14 mouse cellular contexts compared by ENCODE assay signal in the genomic region with DNA sequence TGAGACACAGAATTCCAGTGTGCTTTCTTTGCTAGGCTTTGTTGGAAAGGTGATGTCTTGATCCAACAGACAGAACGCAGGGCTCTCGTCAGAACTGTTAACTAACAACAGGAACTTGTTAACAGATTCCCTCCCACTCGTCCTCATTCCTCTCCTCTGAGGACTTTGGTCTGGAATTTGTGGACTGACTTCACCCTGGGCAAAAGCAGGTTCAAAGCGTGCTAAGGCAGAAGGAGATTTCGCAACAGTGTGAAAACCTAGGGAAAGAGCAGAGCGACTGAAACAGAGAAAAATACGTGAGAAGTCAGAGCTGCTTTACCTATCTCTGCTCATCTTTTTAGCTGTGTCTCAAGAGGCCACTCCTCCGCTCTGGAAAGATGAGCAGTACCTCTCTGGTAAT.
DNase-seq lines count a peak whose midpoint lies in the region; ATAC-seq and TF ChIP-seq lines count a peak whose summit lies in the region.
"Had no signal": no experiment of that assay in that cellular context is flagged by ENCODE, and none has a peak within 500 bp of the region (broad histone marks: within the 10 kb centered on the region; RNA-seq: fewer than 3 reads in every experiment).

No protein-coding gene starts in this region.

- H3K9me3 ChIP-seq in intestine, embryonic 14.5 days (ENCODE audit: control insufficient read depth, low read length), result no peaks in the 10 kb centered on the region
- no peaks in the 10 kb centered on the region for H3K9me3 ChIP-seq in intestine, postnatal 0 days (ENCODE audit: control insufficient read depth)
- H3K9me3 ChIP-seq: hindbrain, embryonic 15.5 days; midbrain, embryonic 12.5 days had no signal

- H3K4me2 ChIP-seq in intestine, embryonic 14.5 days (ENCODE audit: low read length), result no peak overlapping the region
- no peak overlapping the region for H3K4me2 ChIP-seq in intestine, postnatal 0 days (replicated peaks; ENCODE audit: low read depth)
- H3K4me2 ChIP-seq: hindbrain, embryonic 15.5 days; midbrain, embryonic 12.5 days had no signal

- no peak for TF ChIP-seq CTCF in intestine, postnatal 0 days (IDR thresholded peaks at IDR 0.05; ENCODE audit: low read depth)

- no peak overlapping the region for H3K9ac ChIP-seq in intestine, embryonic 14.5 days (ENCODE audit: low read length)
- no peak overlapping the region for H3K9ac ChIP-seq in intestine, postnatal 0 days (ENCODE audit: low read depth, low read length)
- H3K9ac ChIP-seq: hindbrain, embryonic 15.5 days; midbrain, embryonic 12.5 days had no signal

- no peak overlapping the region for H3K27ac ChIP-seq in intestine, embryonic 14.5 days (ENCODE audit: low read depth)
- no peak overlapping the region for H3K27ac ChIP-seq in intestine, postnatal 0 days (ENCODE audit: low read depth, low read length)
- H3K27ac ChIP-seq: heart, adult 2 months; hindbrain, embryonic 15.5 days; midbrain, embryonic 12.5 days had no signal

- WGBS in intestine, embryonic 14.5 days, result 39% methylated on average over 8 of the region's 8 CpGs
- 35% methylated on average over 8 of the region's 8 CpGs for WGBS in intestine, postnatal 0 days

- intact Hi-C loops in gastrocnemius, postnatal 14 days (cut with DNase I; ENCODE audit: low total_unique reads), result no loop called here

- H3K4me1 ChIP-seq in intestine, embryonic 14.5 days (replicated peaks; ENCODE audit: control insufficient read depth, insufficient read depth, low read length), result no peaks in the 10 kb centered on the region
- H3K4me1 ChIP-seq in intestine, postnatal 0 days (replicated peaks; ENCODE audit: control insufficient read depth, insufficient read depth, low read length), result no peaks in the 10 kb centered on the region
- H3K4me1 ChIP-seq: hindbrain, embryonic 15.5 days; midbrain, embryonic 12.5 days had no signal

- DNase-seq in intestine, embryonic 14.5 days (ENCODE audit: low spot score), result peak; percentile 50
- peak; percentile 3 for DNase-seq in urinary bladder, postnatal 14 days (ENCODE audit: low spot score)
- DNase-seq in urinary bladder, postnatal 25 days (ENCODE audit: low spot score), result no peak
- peak; percentile 41 for DNase-seq in kidney, postnatal 14 days
- DNase-seq in right cerebral cortex, adult 18-20 months, result no peak
- DNase-seq in gastrocnemius, postnatal 14 days, result no peak
- DNase-seq: cerebellum, adult 8-10 months; left cerebral cortex, postnatal 4 days; retina, postnatal 1 day had no signal

- H3K27me3 ChIP-seq in intestine, embryonic 14.5 days (replicated peaks; ENCODE audit: control insufficient read depth, insufficient read depth, low read length), result no peaks in the 10 kb centered on the region
- H3K27me3 ChIP-seq in intestine, postnatal 0 days (replicated peaks; ENCODE audit: control insufficient read depth, insufficient read depth, low read length), result no peaks in the 10 kb centered on the region
- H3K27me3 ChIP-seq: hindbrain, embryonic 15.5 days; midbrain, embryonic 12.5 days had no signal

- H3K36me3 ChIP-seq in intestine, embryonic 14.5 days (ENCODE audit: control insufficient read depth, insufficient read depth, low read length), result no peaks in the 10 kb centered on the region
- no peaks in the 10 kb centered on the region for H3K36me3 ChIP-seq in intestine, postnatal 0 days (ENCODE audit: control insufficient read depth, insufficient read depth)
- H3K36me3 ChIP-seq: hindbrain, embryonic 15.5 days; midbrain, embryonic 12.5 days had no signal

- no peak for ATAC-seq in intestine, embryonic 14.5 days (replicated peaks; ENCODE audit: low FRiP score, low TSS enrichment, low read depth)
- ATAC-seq in intestine, postnatal 0 days, result no peak
- ATAC-seq: lung, postnatal 0 days had no signal

- no peak overlapping the region for H3K4me3 ChIP-seq in intestine, embryonic 14.5 days (ENCODE audit: low read depth, low read length)
- no peak overlapping the region for H3K4me3 ChIP-seq in intestine, postnatal 0 days (ENCODE audit: low read depth, low read length)
- H3K4me3 ChIP-seq: heart, adult 2 months; hindbrain, embryonic 15.5 days; midbrain, embryonic 12.5 days had no signal

Comparison
In these comparisons a context has a peak if more than half of its experiments do, and no peak if none do; other contexts are left out.
1. DNase-seq: peak in intestine, embryonic 14.5 days (single experiment), urinary bladder, postnatal 14 days (single experiment) and kidney, postnatal 14 days (single experiment); none in urinary bladder, postnatal 25 days (single experiment), right cerebral cortex, adult 18-20 months (single experiment) and gastrocnemius, postnatal 14 days (single experiment).